Mouse (Mus musculus) colon, adult 2 months (tissue): ENCODE data around the gene Acot6. TPM values are rescaled to one million over a fixed set of nuclear protein-coding genes. Genes with fewer than 3 reads are reported as not detected.

ENCODE experiments used
- polyA plus RNA-seq: library from polyadenylated mRNA; depleted of rRNA; stranded (reverse); fragments of >200 nt; gene quantifications from 2 replicates; pipeline ENCODE4 v1.2.3, GENCODE M21; 2012; rRNA removed

Acot6 gene
- 3.1 and 3.2 TPM in 2 replicates for polyA plus RNA-seq

GRCm38 (mm10) chr12:84100604-84101492 lies at the start of gene Acot6:
TSS of gene Acot6 (plus strand) at chr12:84100654.

GRCm38 (mm10) chr12:84051937-84052474 lies 48.4 kb upstream of the Acot6 start, which contains the start of gene Acot3:
TSS of gene Acot3 (plus strand) at chr12:84052144.

GRCm38 (mm10) chr12:84068986-84069385 lies 31.5 kb upstream of the Acot6 start, which contains the start of gene Acot5:
TSS of gene Acot5 (plus strand) at chr12:84069325.

GRCm38 (mm10) chr12:84114153-84114994 lies 13.9 kb downstream of the Acot6 start, which contains the start of gene Dnal1:
TSS of gene Dnal1 (plus strand) at chr12:84114366.

GRCm38 (mm10) chr12:84147954-84148621 lies 47.6 kb downstream of the Acot6 start, which contains the start of gene Pnma1:
TSS of gene Pnma1 (minus strand) at chr12:84148489.

Other genes starting within 250 kb of the Acot6 start
- gene Numb, start 178.7 kb upstream of the Acot6 start, polyA plus RNA-seq: 84.9 and 95.6 TPM in 2 replicates
- 21.1 TPM in 2 replicates for gene Riox1, start 150.0 kb upstream of the Acot6 start, polyA plus RNA-seq
- gene Heatr4, start 115.8 kb upstream of the Acot6 start, polyA plus RNA-seq: not detected in 2 replicates
- gene Acot2, start 112.8 kb upstream of the Acot6 start, polyA plus RNA-seq: 10.8 and 10.9 TPM in 2 replicates
- gene Acot1, start 91.2 kb upstream of the Acot6 start, polyA plus RNA-seq: 4.9 and 6.2 TPM in 2 replicates
- 6.1 and 10.8 TPM in 2 replicates for gene Acot4, start 62.3 kb upstream of the Acot6 start, polyA plus RNA-seq
- not detected in 2 replicates for gene Gm49366, start 61.7 kb upstream of the Acot6 start, polyA plus RNA-seq
- gene Acot3, start 48.5 kb upstream of the Acot6 start, polyA plus RNA-seq: not detected in 2 replicates
- gene Acot5, start 31.3 kb upstream of the Acot6 start, polyA plus RNA-seq: 0.30 and 0.39 TPM in 2 replicates
- gene Dnal1, start 13.7 kb downstream of the Acot6 start, polyA plus RNA-seq: 0.97 and 1.4 TPM in 2 replicates
- 0.17 and 0.23 TPM in 2 replicates for gene Pnma1, start 47.8 kb downstream of the Acot6 start, polyA plus RNA-seq
- gene Elmsan1, start 118.2 kb downstream of the Acot6 start, polyA plus RNA-seq: 16.2 and 18.4 TPM in 2 replicates
- gene Ptgr2, start 184.6 kb downstream of the Acot6 start, polyA plus RNA-seq: 6.3 and 7.1 TPM in 2 replicates
- gene Zfp410, start 216.2 kb downstream of the Acot6 start, polyA plus RNA-seq: 12.9 and 14.4 TPM in 2 replicates